Mouse (Mus musculus): ENCODE data around the gene Nebl. TPM values are rescaled to one million over a fixed set of nuclear protein-coding genes. Genes with fewer than 3 reads are reported as not detected.

Gene Nebl
- polyA plus RNA-seq, 1 experiment, result 132 TPM

GRCm38 (mm10) chr2:17538493-17538892 lies 192.8 kb downstream of the Nebl start:
- TF ChIP-seq CTCF (IDR thresholded peaks at IDR 0.05; ENCODE audit: borderline replicate concordance, control insufficient read depth, extremely low read depth, insufficient read depth, low read length, poor library complexity) (no peak), POLR2A (IDR thresholded peaks at IDR 0.05; ENCODE audit: control insufficient read depth, extremely low read depth, insufficient read depth, low read length, poor library complexity) (no peak)
- Histone ChIP-seq H3K4me1 (replicated peaks; ENCODE audit: control insufficient read depth, insufficient read depth, low read length) (no peaks in the 10 kb centered on the region), H3K27ac (ENCODE audit: control insufficient read depth, insufficient read depth, low read length) (no peak overlapping the region), H3K36me3 (ENCODE audit: control insufficient read depth, insufficient read depth, low read length) (no peaks in the 10 kb centered on the region), H3K27me3 (ENCODE audit: control insufficient read depth, insufficient read depth, low read length) (no peaks in the 10 kb centered on the region), H3K4me3 (ENCODE audit: control insufficient read depth, insufficient read depth, low read length) (no peak overlapping the region)
- DNase-seq, result no peak
- 94% methylated on average over 4 of the region's 4 CpGs for WGBS

GRCm38 (mm10) chr2:17531355-17532105 lies 199.7 kb downstream of the Nebl start:
- Histone ChIP-seq H3K4me1 (replicated peaks; ENCODE audit: control insufficient read depth, insufficient read depth, low read length) (no peaks in the 10 kb centered on the region), H3K27me3 (ENCODE audit: control insufficient read depth, insufficient read depth, low read length) (no peaks in the 10 kb centered on the region), H3K36me3 (ENCODE audit: control insufficient read depth, insufficient read depth, low read length) (no peaks in the 10 kb centered on the region), H3K4me3 (ENCODE audit: control insufficient read depth, insufficient read depth, low read length) (no peak overlapping the region), H3K27ac (ENCODE audit: control insufficient read depth, insufficient read depth, low read length) (no peak overlapping the region)
- 83% methylated on average over 12 of the region's 12 CpGs for WGBS
- no peak for DNase-seq
- TF ChIP-seq POLR2A (IDR thresholded peaks at IDR 0.05; ENCODE audit: control insufficient read depth, extremely low read depth, insufficient read depth, low read length, poor library complexity) (no peak), CTCF (IDR thresholded peaks at IDR 0.05; ENCODE audit: borderline replicate concordance, control insufficient read depth, extremely low read depth, insufficient read depth, low read length, poor library complexity) (no peak)

- no peaks in the 10 kb centered on the region for H3K27me3 ChIP-seq (ENCODE audit: control insufficient read depth, insufficient read depth, low read length)
- 95% methylated on average over 5 of the region's 5 CpGs for WGBS
These were observed 205.3 kb downstream of the Nebl start for GRCm38 (mm10) chr2:17525739-17526526.

GRCm38 (mm10) chr2:17525211-17525610 lies 206.1 kb downstream of the Nebl start:
- WGBS, result 91% methylated on average over 4 of the region's 4 CpGs
- DNase-seq, result no peak
- no peak for TF ChIP-seq POLR2A (IDR thresholded peaks at IDR 0.05; ENCODE audit: control insufficient read depth, extremely low read depth, insufficient read depth, low read length, poor library complexity)
- Histone ChIP-seq H3K27me3 (ENCODE audit: control insufficient read depth, insufficient read depth, low read length) (no peaks in the 10 kb centered on the region), H3K27ac (ENCODE audit: control insufficient read depth, insufficient read depth, low read length) (no peak overlapping the region), H3K36me3 (ENCODE audit: control insufficient read depth, insufficient read depth, low read length) (no peaks in the 10 kb centered on the region), H3K4me1 (replicated peaks; ENCODE audit: control insufficient read depth, insufficient read depth, low read length) (no peaks in the 10 kb centered on the region), H3K4me3 (ENCODE audit: control insufficient read depth, insufficient read depth, low read length) (no peak overlapping the region)

More at GRCm38 (mm10) chr2:17525739-17526526, 205.3 kb downstream of the Nebl start:
- Histone ChIP-seq H3K36me3 (ENCODE audit: control insufficient read depth, insufficient read depth, low read length) (no peaks in the 10 kb centered on the region), H3K27ac (ENCODE audit: control insufficient read depth, insufficient read depth, low read length) (no peak overlapping the region), H3K4me3 (ENCODE audit: control insufficient read depth, insufficient read depth, low read length) (no peak overlapping the region), H3K4me1 (replicated peaks; ENCODE audit: control insufficient read depth, insufficient read depth, low read length) (no peaks in the 10 kb centered on the region)
- DNase-seq, result no peak
- TF ChIP-seq CTCF (IDR thresholded peaks at IDR 0.05; ENCODE audit: borderline replicate concordance, control insufficient read depth, extremely low read depth, insufficient read depth, low read length, poor library complexity), result no peak
- TF ChIP-seq POLR2A (IDR thresholded peaks at IDR 0.05; ENCODE audit: control insufficient read depth, extremely low read depth, insufficient read depth, low read length, poor library complexity), result no peak

GRCm38 (mm10) chr2:17524205-17524978 lies 206.9 kb downstream of the Nebl start:
- WGBS, result 81% methylated on average over 10 of the region's 10 CpGs
- H3K4me3 ChIP-seq (ENCODE audit: control insufficient read depth, insufficient read depth, low read length), result no peak overlapping the region
- no peaks in the 10 kb centered on the region for H3K4me1 ChIP-seq (replicated peaks; ENCODE audit: control insufficient read depth, insufficient read depth, low read length)
- no peaks in the 10 kb centered on the region for H3K27me3 ChIP-seq (ENCODE audit: control insufficient read depth, insufficient read depth, low read length)
- no peak for DNase-seq
- no peaks in the 10 kb centered on the region for H3K36me3 ChIP-seq (ENCODE audit: control insufficient read depth, insufficient read depth, low read length)
- TF ChIP-seq POLR2A (IDR thresholded peaks at IDR 0.05; ENCODE audit: control insufficient read depth, extremely low read depth, insufficient read depth, low read length, poor library complexity) (no peak), CTCF (IDR thresholded peaks at IDR 0.05; ENCODE audit: borderline replicate concordance, control insufficient read depth, extremely low read depth, insufficient read depth, low read length, poor library complexity) (no peak)
- no peak overlapping the region for H3K27ac ChIP-seq (ENCODE audit: control insufficient read depth, insufficient read depth, low read length)

- DNase-seq, result no peak
- Histone ChIP-seq H3K4me1 (replicated peaks; ENCODE audit: control insufficient read depth, insufficient read depth, low read length) (no peaks in the 10 kb centered on the region), H3K4me3 (ENCODE audit: control insufficient read depth, insufficient read depth, low read length) (no peak overlapping the region), H3K36me3 (ENCODE audit: control insufficient read depth, insufficient read depth, low read length) (no peaks in the 10 kb centered on the region), H3K27ac (ENCODE audit: control insufficient read depth, insufficient read depth, low read length) (no peak overlapping the region), H3K27me3 (ENCODE audit: control insufficient read depth, insufficient read depth, low read length) (no peaks in the 10 kb centered on the region)
- 89% methylated on average over 4 of the region's 4 CpGs for WGBS
- TF ChIP-seq POLR2A (IDR thresholded peaks at IDR 0.05; ENCODE audit: control insufficient read depth, extremely low read depth, insufficient read depth, low read length, poor library complexity) (no peak), CTCF (IDR thresholded peaks at IDR 0.05; ENCODE audit: borderline replicate concordance, control insufficient read depth, extremely low read depth, insufficient read depth, low read length, poor library complexity) (no peak)
These were observed 207.5 kb downstream of the Nebl start for GRCm38 (mm10) chr2:17523791-17524190.
